ENCODE assay signal across 10 mouse cellular contexts in genomic region chr12:71976361-71976960, GRCm38 (mm10).
DNase-seq lines count a peak whose midpoint lies in the region; ATAC-seq and TF ChIP-seq lines count a peak whose summit lies in the region.
"Had no signal": no experiment of that assay in that cellular context is flagged by ENCODE, and none has a peak within 500 bp of the region (broad histone marks: within the 10 kb centered on the region; RNA-seq: fewer than 3 reads in every experiment).

No protein-coding gene starts in this region.

- DNase-seq in heart, postnatal 10 days = no peak
- peak; percentile 73 for DNase-seq in lung, embryonic 14.5 days
- no peak for DNase-seq in lung, adult 2 months
- DNase-seq in cerebellum, adult 9-10 months = no peak
- DNase-seq in retina, embryonic 14.5 days (ENCODE audit: low spot score) = no peak
- DNase-seq: gastrocnemius, postnatal 10 days; thymus, postnatal 36 days had no signal

- no peak overlapping the region for H3K4me3 ChIP-seq in heart, embryonic 12.5 days
- no peak overlapping the region for H3K4me3 ChIP-seq in lung, embryonic 14.5 days (ENCODE audit: low read depth, low read length)
- H3K4me3 ChIP-seq in lung, adult 2 months (replicated peaks; ENCODE audit: extremely low read depth, low read depth, low read length) = no peak overlapping the region
- H3K4me3 ChIP-seq in forebrain, embryonic 13.5 days = no peak overlapping the region
- H3K4me3 ChIP-seq in midbrain, embryonic 16.5 days (ENCODE audit: low read depth, low read length) = no peak overlapping the region

- peaks cover 75% of the 10 kb centered on the region for H3K36me3 ChIP-seq in heart, embryonic 12.5 days
- H3K36me3 ChIP-seq in lung, embryonic 14.5 days (ENCODE audit: insufficient read depth) = peaks cover 60% of the 10 kb centered on the region
- peaks cover 73% of the 10 kb centered on the region for H3K36me3 ChIP-seq in forebrain, embryonic 13.5 days (ENCODE audit: poor library complexity, severe bottlenecking)
- peaks cover 25% of the 10 kb centered on the region for H3K36me3 ChIP-seq in midbrain, embryonic 16.5 days (ENCODE audit: control insufficient read depth, insufficient read depth, low read length)

- H3K27ac ChIP-seq in heart, embryonic 12.5 days (ENCODE audit: poor library complexity, severe bottlenecking) = peak overlapping the region; percentile 65
- H3K27ac ChIP-seq in lung, embryonic 14.5 days (ENCODE audit: low read depth) = peak overlapping the region; percentile 87
- H3K27ac ChIP-seq in forebrain, embryonic 13.5 days = peak overlapping the region; percentile 77
- H3K27ac ChIP-seq in midbrain, embryonic 16.5 days (ENCODE audit: low read length) = peak overlapping the region; percentile 75

- WGBS in heart, embryonic 12.5 days = 39% methylated on average over 7 of the region's 7 CpGs
- 31% methylated on average over 7 of the region's 7 CpGs for WGBS in lung, embryonic 14.5 days
- WGBS in lung, adult 2 months = 46% methylated on average over 7 of the region's 7 CpGs
- 35% methylated on average over 7 of the region's 7 CpGs for WGBS in forebrain, embryonic 13.5 days
- 46% methylated on average over 7 of the region's 7 CpGs for WGBS in midbrain, embryonic 16.5 days

- no peak for ATAC-seq in heart, embryonic 12.5 days (ENCODE audit: insufficient number of reproducible peaks, low FRiP score)
- peak; percentile 65 for ATAC-seq in lung, embryonic 14.5 days (ENCODE audit: insufficient read depth)
- no peak for ATAC-seq in forebrain, embryonic 13.5 days
- peak; percentile 52 for ATAC-seq in midbrain, embryonic 16.5 days

- no peak overlapping the region for H3K4me2 ChIP-seq in heart, embryonic 12.5 days
- no peak overlapping the region for H3K4me2 ChIP-seq in lung, embryonic 14.5 days
- no peak overlapping the region for H3K4me2 ChIP-seq in forebrain, embryonic 13.5 days
- no peak overlapping the region for H3K4me2 ChIP-seq in midbrain, embryonic 16.5 days (ENCODE audit: low read length)

- intact Hi-C loops in heart, postnatal 10 days (cut with DNase I) = loop anchor here (5.0 kb wide), 1 partner anchor 144 kb away; the partner anchor contains the start of gene Daam1

- H3K9me3 ChIP-seq in heart, embryonic 12.5 days (replicated peaks) = no peaks in the 10 kb centered on the region
- H3K9me3 ChIP-seq in lung, embryonic 14.5 days (ENCODE audit: low read depth, low read length) = no peaks in the 10 kb centered on the region
- H3K9me3 ChIP-seq in forebrain, embryonic 13.5 days (replicated peaks) = no peaks in the 10 kb centered on the region
- no peaks in the 10 kb centered on the region for H3K9me3 ChIP-seq in midbrain, embryonic 16.5 days (replicated peaks; ENCODE audit: control insufficient read depth, low read length, poor library complexity, severe bottlenecking)

- H3K9ac ChIP-seq in heart, embryonic 12.5 days = peak overlapping the region; percentile 4; the same call in 1 of the 2 replicates
- H3K9ac ChIP-seq in lung, embryonic 14.5 days = no peak overlapping the region
- H3K9ac ChIP-seq in forebrain, embryonic 13.5 days = no peak overlapping the region
- H3K9ac ChIP-seq in midbrain, embryonic 16.5 days (ENCODE audit: low read depth, low read length) = no peak overlapping the region

- TF ChIP-seq POLR2A in lung, adult 2 months (IDR thresholded peaks at IDR 0.05; ENCODE audit: borderline replicate concordance, extremely low read depth, low read depth, low read length) = no peak

- peaks cover 85% of the 10 kb centered on the region for H3K4me1 ChIP-seq in heart, embryonic 12.5 days (replicated peaks)
- H3K4me1 ChIP-seq in lung, embryonic 14.5 days (ENCODE audit: insufficient read depth) = peaks cover 46% of the 10 kb centered on the region
- H3K4me1 ChIP-seq in lung, adult 2 months (ENCODE audit: control insufficient read depth, insufficient read depth, low read length) = peaks cover 18% of the 10 kb centered on the region
- peaks cover 62% of the 10 kb centered on the region for H3K4me1 ChIP-seq in forebrain, embryonic 13.5 days
- H3K4me1 ChIP-seq in midbrain, embryonic 16.5 days (ENCODE audit: control insufficient read depth, insufficient read depth, low read length) = peaks cover 8% of the 10 kb centered on the region

- H3K27me3 ChIP-seq in heart, embryonic 12.5 days (replicated peaks) = no peaks in the 10 kb centered on the region
- no peaks in the 10 kb centered on the region for H3K27me3 ChIP-seq in lung, embryonic 14.5 days (ENCODE audit: insufficient read depth, low read length)
- no peaks in the 10 kb centered on the region for H3K27me3 ChIP-seq in forebrain, embryonic 13.5 days
- H3K27me3 ChIP-seq in midbrain, embryonic 16.5 days (ENCODE audit: control insufficient read depth, insufficient read depth, low read depth, low read length) = no peaks in the 10 kb centered on the region

- TF ChIP-seq CTCF in lung, embryonic 14.5 days (IDR thresholded peaks at IDR 0.05; ENCODE audit: low read depth) = no peak
- TF ChIP-seq CTCF in lung, adult 2 months (IDR thresholded peaks at IDR 0.05; ENCODE audit: insufficient read depth, low read length) = no peak

Comparison
In these comparisons a context has a peak if more than half of its experiments do, and no peak if none do; other contexts are left out.
1. ATAC-seq: peak in lung, embryonic 14.5 days (single experiment) and midbrain, embryonic 16.5 days (single experiment); none in heart, embryonic 12.5 days (single experiment) and forebrain, embryonic 13.5 days (single experiment).
2. Peak in every context shown above with its lines, with median percentiles within 50 percentile points of each other: H3K27ac ChIP-seq.